Mouse (Mus musculus) MEL (cell line): ENCODE measurements around the gene Tbc1d17. TPM values are rescaled to one million over a fixed set of nuclear protein-coding genes. Genes with fewer than 3 reads are reported as not detected.

Experiments used
- DNase-seq: peaks from one replicate; pipeline ENCODE4 v3.0.0; 2011; ENCODE audit warnings: low read depth, low spot score
- H3K27ac ChIP-seq: 2 replicates; pipeline ENCODE4 v1.5.1; 2012; ENCODE audit warnings: low read depth, mild to moderate bottlenecking, control low read depth, low read length, moderate library complexity; ENCODE audit not compliant: control insufficient read depth
- H3K27me3 ChIP-seq, 2 experiments: fragments of 150-350 bp in 1 of 2; sonication (generic) in 1 of 2; 2 replicates each; pipeline ENCODE4 v1.6.1; 2012; ENCODE audit warnings: low read length in 2 of 2, mild to moderate bottlenecking in 2 of 2, improper control_type of control experiment in 1 of 2, moderate library complexity in 1 of 2; ENCODE audit not compliant: insufficient read depth in 2 of 2, control insufficient read depth in 1 of 2
- H3K36me3 ChIP-seq, 2 experiments: 2 replicates each; pipeline ENCODE4 v1.6.1; 2012 to 2014; ENCODE audit warnings: low read length in 2 of 2, improper control_type of control experiment in 1 of 2, inconsistent platforms in 1 of 2, mild to moderate bottlenecking in 1 of 2; ENCODE audit not compliant: insufficient read depth in 2 of 2, control insufficient read depth in 1 of 2
- H3K4me1 ChIP-seq, 2 experiments: fragments of 150-350 bp in 1 of 2; sonication (generic) in 1 of 2; 2 replicates each; pipeline ENCODE4 v1.6.1; 2012; ENCODE audit warnings: low read length in 2 of 2, improper control_type of control experiment in 1 of 2, mild to moderate bottlenecking in 1 of 2; ENCODE audit not compliant: insufficient read depth in 2 of 2, control insufficient read depth in 1 of 2
- H3K4me3 ChIP-seq, 2 experiments: fragments of 150-350 bp in 1 of 2; sonication (generic) in 1 of 2; 2 replicates each; pipeline ENCODE4 v1.5.1; 2012; ENCODE audit warnings: low read depth in 2 of 2, low read length in 2 of 2, mild to moderate bottlenecking in 2 of 2, moderate library complexity in 2 of 2, control low read depth in 1 of 2, improper control_type of control experiment in 1 of 2; ENCODE audit not compliant: control insufficient read depth in 1 of 2, insufficient read depth in 1 of 2
- H3K79me2 ChIP-seq: 2 replicates; pipeline ENCODE4 v1.6.1; 2012; ENCODE audit warnings: mild to moderate bottlenecking, low read length, moderate library complexity; ENCODE audit not compliant: control insufficient read depth, poor library complexity, insufficient read depth
- H3K9ac ChIP-seq: 2 replicates; pipeline ENCODE4 v1.6.1; 2012; ENCODE audit warnings: low read depth, mild to moderate bottlenecking, control low read depth, low read length, moderate library complexity; ENCODE audit not compliant: control insufficient read depth, poor library complexity, severe bottlenecking
- H3K9me3 ChIP-seq: fragments of 150-350 bp; sonication (generic); replicated peaks from 2 replicates; pipeline ENCODE4 v1.6.1; 2012; ENCODE audit warnings: mild to moderate bottlenecking, low read length, improper control_type of control experiment, moderate library complexity; ENCODE audit not compliant: insufficient read depth
- CHD1 ChIP-seq: IDR thresholded peaks from 2 replicates; pipeline ENCODE4 v1.6.1; 2012; ENCODE audit warnings: low read depth, mild to moderate bottlenecking, inconsistent platforms, low read length, improper control_type of control experiment
- E2F4 ChIP-seq: IDR thresholded peaks from 2 replicates; pipeline ENCODE4 v1.6.1; 2011; ENCODE audit warnings: low read depth, low read length, improper control_type of control experiment, borderline replicate concordance
- ELF1 ChIP-seq: IDR thresholded peaks from 2 replicates; pipeline ENCODE4 v1.6.1; 2014; ENCODE audit warnings: low read depth, mild to moderate bottlenecking, inconsistent platforms, low read length, improper control_type of control experiment, moderate library complexity
- ETS1 ChIP-seq: IDR thresholded peaks from 2 replicates; pipeline ENCODE4 v1.6.1; 2012; ENCODE audit warnings: low read depth, mild to moderate bottlenecking, inconsistent platforms, low read length, improper control_type of control experiment, moderate library complexity
- GATA1 ChIP-seq: IDR thresholded peaks from 2 replicates; pipeline ENCODE4 v1.6.1; 2011; ENCODE audit warnings: low read depth, low read length, improper control_type of control experiment
- HCFC1 ChIP-seq: IDR thresholded peaks from 2 replicates; pipeline ENCODE4 v1.6.1; 2012; ENCODE audit warnings: low read depth, mild to moderate bottlenecking, inconsistent platforms, low read length, improper control_type of control experiment, moderate library complexity
- JUND ChIP-seq: IDR thresholded peaks from 2 replicates; pipeline ENCODE4 v1.6.1; 2011; ENCODE audit warnings: low read depth, mild to moderate bottlenecking, improper control_type of control experiment, low read length
- MAX ChIP-seq: IDR thresholded peaks from 2 replicates; pipeline ENCODE4 v1.6.1; 2011; ENCODE audit warnings: low read length, improper control_type of control experiment
- MAZ ChIP-seq: IDR thresholded peaks from 2 replicates; pipeline ENCODE4 v1.6.1; 2012; ENCODE audit warnings: low read depth, mild to moderate bottlenecking, inconsistent platforms, low read length, improper control_type of control experiment
- MEF2A ChIP-seq: IDR thresholded peaks from 2 replicates; pipeline ENCODE4 v1.6.1; 2014; ENCODE audit warnings: low read depth, mild to moderate bottlenecking, inconsistent platforms, low read length, improper control_type of control experiment; ENCODE audit not compliant: poor library complexity, insufficient replicate concordance, severe bottlenecking; ENCODE audit errors: extremely low read depth
- MXI1 ChIP-seq: IDR thresholded peaks from 2 replicates; pipeline ENCODE4 v1.6.1; 2011; ENCODE audit warnings: mild to moderate bottlenecking, low read depth, low read length, improper control_type of control experiment
- MYB ChIP-seq: IDR thresholded peaks from 2 replicates; pipeline ENCODE4 v1.6.1; 2011; ENCODE audit warnings: mild to moderate bottlenecking, low read depth, low read length, improper control_type of control experiment
- MYC ChIP-seq: IDR thresholded peaks from 2 replicates; pipeline ENCODE4 v1.6.1; 2011; ENCODE audit warnings: low read depth, mild to moderate bottlenecking, low read length, improper control_type of control experiment, moderate library complexity
- NRF1 ChIP-seq: IDR thresholded peaks from 2 replicates; pipeline ENCODE4 v1.6.1; 2014; ENCODE audit warnings: low read depth, mild to moderate bottlenecking, inconsistent platforms, low read length, improper control_type of control experiment, moderate library complexity; ENCODE audit not compliant: poor library complexity, insufficient read depth, severe bottlenecking
- POLR2A ChIP-seq, 2 experiments: IDR thresholded peaks; 2 replicates each; pipeline ENCODE4 v1.6.1; 2011 to 2012; ENCODE audit warnings: low read length in 2 of 2, mild to moderate bottlenecking in 2 of 2, control low read depth in 1 of 2, improper control_type of control experiment in 1 of 2, low read depth in 1 of 2, moderate library complexity in 1 of 2; ENCODE audit not compliant: control insufficient read depth in 1 of 2, insufficient read depth in 1 of 2, poor library complexity in 1 of 2
- POLR2AphosphoS2 ChIP-seq: IDR thresholded peaks from 2 replicates; pipeline ENCODE4 v1.6.1; 2011; ENCODE audit warnings: low read length, improper control_type of control experiment
- SIN3A ChIP-seq: IDR thresholded peaks from 2 replicates; pipeline ENCODE4 v1.6.1; 2012; ENCODE audit warnings: low read length, improper control_type of control experiment, inconsistent platforms
- TBP ChIP-seq: IDR thresholded peaks from 2 replicates; pipeline ENCODE4 v1.8.0; 2011; ENCODE audit warnings: low read depth, low read length, improper control_type of control experiment
- TCF12 ChIP-seq: IDR thresholded peaks from 2 replicates; pipeline ENCODE4 v1.6.1; 2014; ENCODE audit warnings: low read depth, mild to moderate bottlenecking, inconsistent platforms, low read length, improper control_type of control experiment, moderate library complexity
- UBTF ChIP-seq: IDR thresholded peaks from 2 replicates; pipeline ENCODE4 v1.6.1; 2012; ENCODE audit warnings: low read depth, mild to moderate bottlenecking, inconsistent platforms, low read length, improper control_type of control experiment, moderate library complexity, borderline replicate concordance; ENCODE audit not compliant: insufficient read depth
- USF1 ChIP-seq: IDR thresholded peaks from 2 replicates; pipeline ENCODE4 v1.6.1; 2014; ENCODE audit warnings: low read depth, mild to moderate bottlenecking, inconsistent platforms, low read length, improper control_type of control experiment, moderate library complexity
- USF2 ChIP-seq, 2 experiments: IDR thresholded peaks; 2 replicates each; pipeline ENCODE4 v1.6.1; 2011 to 2012; ENCODE audit warnings: improper control_type of control experiment in 2 of 2, low read length in 2 of 2, borderline replicate concordance in 1 of 2, inconsistent platforms in 1 of 2, low read depth in 1 of 2, mild to moderate bottlenecking in 1 of 2; ENCODE audit not compliant: insufficient read depth in 1 of 2
- ZC3H11A ChIP-seq: IDR thresholded peaks from 2 replicates; pipeline ENCODE4 v1.6.1; 2012; ENCODE audit warnings: low read depth, mild to moderate bottlenecking, inconsistent platforms, low read length, improper control_type of control experiment
- ZMIZ1 ChIP-seq: IDR thresholded peaks from 2 replicates; pipeline ENCODE4 v1.6.1; 2012; ENCODE audit warnings: low read depth, mild to moderate bottlenecking, inconsistent platforms, low read length, improper control_type of control experiment, moderate library complexity
- polyA plus RNA-seq, 2 experiments: library from polyadenylated mRNA; stranded (reverse) in 1 of 2; unstranded in 1 of 2; fragments of >175 nt in 1 of 2; fragments of >200 nt in 1 of 2; gene quantifications; 2 replicates each; pipeline versions ENCODE4 v1.2.1 to v1.2.4; 2012; ENCODE audit warnings: low replicate concordance in 2 of 2, low read depth in 1 of 2; ENCODE audit not compliant: insufficient read length in 2 of 2, insufficient read depth in 1 of 2, missing spikeins in 1 of 2
- total RNA-seq: library from RNA; depleted of rRNA; stranded (reverse); fragments of 300-350 nt; gene quantifications from 2 replicates; pipeline ENCODE4 v1.2.3, GENCODE M21; 2012

Tbc1d17 gene
- total and polyA plus RNA-seq, 3 experiments, result 16.7 to 29.5 TPM; not detected in 1

GRCm38 (mm10) chr7:44883036-44883435, 34.2 kb upstream of the Tbc1d17 start:
- no peaks in the 10 kb centered on the region for H3K9me3 ChIP-seq
- H3K4me1 ChIP-seq, result no peaks in the 10 kb centered on the region
- H3K79me2 ChIP-seq, result 0 out of 2 replicates have a peak, but pooled peaks cover 1% of the 10 kb centered on the region
- no peak for TF ChIP-seq MAX
- no peak for TF ChIP-seq ZMIZ1
- no peak for TF ChIP-seq ZC3H11A
- no peak for TF ChIP-seq MEF2A
- no peak for TF ChIP-seq GATA1
- no peak for TF ChIP-seq MYB
- no peak for TF ChIP-seq POLR2AphosphoS2
- TF ChIP-seq MXI1, result no peak
- TF ChIP-seq SIN3A, result no peak
- no peak for TF ChIP-seq NRF1
- no peak for TF ChIP-seq TBP
- TF ChIP-seq JUND, result no peak
- no peak for TF ChIP-seq TCF12
- TF ChIP-seq ELF1, result no peak
- no peak for TF ChIP-seq CHD1
- no peaks in the 10 kb centered on the region for H3K27me3 ChIP-seq
- H3K4me3 ChIP-seq, result no peak overlapping the region
- no peak for DNase-seq
- H3K9ac ChIP-seq, result no peak overlapping the region
- H3K27ac ChIP-seq, result no peak overlapping the region
- peaks cover 0 to 2% of the 10 kb centered on the region in 2 experiments; a peak in 1 of 4 replicates for H3K36me3 ChIP-seq

GRCm38 (mm10) chr7:44877833-44878232, 29.0 kb upstream of the Tbc1d17 start:
- no peaks in the 10 kb centered on the region for H3K79me2 ChIP-seq
- no peak overlapping the region for H3K4me3 ChIP-seq
- no peak for DNase-seq
- TF ChIP-seq ELF1, result no peak
- no peak for TF ChIP-seq POLR2A (IDR thresholded peaks at IDR 0.05; ENCODE audit: control insufficient read depth in 1 of 2, insufficient read depth in 1 of 2, low read depth in 1 of 2, low read length in 2 of 2, poor library complexity in 1 of 2)
- no peak for TF ChIP-seq USF2 (IDR thresholded peaks at IDR 0.05; ENCODE audit: borderline replicate concordance in 1 of 2, insufficient read depth in 1 of 2, low read depth in 1 of 2, low read length in 2 of 2)
- no peak for TF ChIP-seq USF1
- no peak for TF ChIP-seq MYC
- TF ChIP-seq E2F4, result no peak
- TF ChIP-seq JUND, result no peak
- no peak for TF ChIP-seq UBTF
- TF ChIP-seq TCF12, result no peak
- TF ChIP-seq CHD1, result no peak
- no peak for TF ChIP-seq ETS1
- no peak for TF ChIP-seq MAZ
- no peak for TF ChIP-seq HCFC1
- no peaks in the 10 kb centered on the region for H3K36me3 ChIP-seq
- no peak overlapping the region for H3K27ac ChIP-seq
- no peaks in the 10 kb centered on the region for H3K9me3 ChIP-seq
- H3K4me1 ChIP-seq, result no peaks in the 10 kb centered on the region
- H3K27me3 ChIP-seq, result no peaks in the 10 kb centered on the region
- no peak overlapping the region for H3K9ac ChIP-seq
